Mouse (Mus musculus): ENCODE results near the gene Ptgir.
A peak's percentile ranks its signal among the peaks of the same experiment; 100 is the strongest.

Ptgir gene

GRCm38 (mm10) chr7:16918014-16918413 is 11.7 kb downstream of the Ptgir start:
- DNase-seq = no peak

- DNase-seq = no peak
Observed at GRCm38 (mm10) chr7:16918670-16919069, 12.4 kb downstream of the Ptgir start.

- DNase-seq = no peak
Observed at GRCm38 (mm10) chr7:16919395-16920149, 13.3 kb downstream of the Ptgir start.

- DNase-seq = no peak
Observed at GRCm38 (mm10) chr7:16920150-16920579, 13.9 kb downstream of the Ptgir start.

GRCm38 (mm10) chr7:16920818-16921791 is 14.8 kb downstream of the Ptgir start:
- no peak for DNase-seq

GRCm38 (mm10) chr7:16921881-16922335 is 15.6 kb downstream of the Ptgir start:
- DNase-seq = no peak

GRCm38 (mm10) chr7:16922360-16922973 is 16.2 kb downstream of the Ptgir start:
- no peak for DNase-seq

GRCm38 (mm10) chr7:16923283-16924036 is 17.2 kb downstream of the Ptgir start:
- no peak for DNase-seq

GRCm38 (mm10) chr7:16924037-16924834 is 17.9 kb downstream of the Ptgir start, which contains the start of gene Calm3:
Gene Calm3, minus strand, starts transcription at chr7:16924114.
- peak; percentile 99 for DNase-seq

GRCm38 (mm10) chr7:16928341-16928740 is 22.1 kb downstream of the Ptgir start:
- DNase-seq = no peak

- peak; percentile 86 for DNase-seq
Observed at GRCm38 (mm10) chr7:16930850-16931249, 24.6 kb downstream of the Ptgir start.

GRCm38 (mm10) chr7:16931968-16932627 is 25.8 kb downstream of the Ptgir start:
- peak; percentile 93 for DNase-seq

- peak; percentile 80 for DNase-seq
Observed at GRCm38 (mm10) chr7:16932704-16933577, 26.7 kb downstream of the Ptgir start.

- no peak for DNase-seq
Observed at GRCm38 (mm10) chr7:16937312-16937711, 31.0 kb downstream of the Ptgir start.

- no peak for DNase-seq
Observed at GRCm38 (mm10) chr7:16938117-16938791, 32.0 kb downstream of the Ptgir start.

GRCm38 (mm10) chr7:16940292-16940691 is 34.0 kb downstream of the Ptgir start:
- peak; percentile 53 for DNase-seq

- no peak for DNase-seq
Observed at GRCm38 (mm10) chr7:16942861-16943260, 36.6 kb downstream of the Ptgir start.

- DNase-seq = peak; percentile 62
Observed at GRCm38 (mm10) chr7:16944061-16944807, 37.9 kb downstream of the Ptgir start, which contains the start of gene Pnmal2. Gene Pnmal2, plus strand, starts transcription at chr7:16944682.
